Mouse (Mus musculus) hindbrain, embryonic 14.5 days (tissue): ENCODE data around the gene Gmds. TPM values are rescaled to one million over a fixed set of nuclear protein-coding genes. Genes with fewer than 3 reads are reported as not detected.

Experiments
- ATAC-seq: fragments of 200-750 bp; cut with Nextera tagmentation; 2 replicates; pipeline ENCODE4 v1.8.0; 2017; ENCODE audit warnings: moderate number of reproducible peaks, mild to moderate bottlenecking, moderate TSS enrichment, moderate library complexity; ENCODE audit not compliant: low FRiP score
- DNase-seq: peaks from one replicate; pipeline ENCODE4 v3.0.0-alpha.2; 2015; ENCODE audit warnings: low spot score
- H3K27ac ChIP-seq: fragments of 300-500 bp; sonication (generic); 2 replicates; pipeline ENCODE4 v1.5.1; 2014; ENCODE audit warnings: mild to moderate bottlenecking, moderate library complexity
- H3K27me3 ChIP-seq: fragments of 300-500 bp; sonication (generic); 2 replicates; pipeline ENCODE4 v1.6.1; 2014; ENCODE audit warnings: mild to moderate bottlenecking, low read length, mixed read lengths; ENCODE audit not compliant: control insufficient read depth, insufficient read depth
- H3K36me3 ChIP-seq: fragments of 300-500 bp; sonication (generic); replicated peaks from 2 replicates; pipeline ENCODE4 v1.6.1; 2014; ENCODE audit not compliant: control insufficient read depth, insufficient read depth
- H3K4me1 ChIP-seq: fragments of 300-500 bp; sonication (generic); replicated peaks from 2 replicates; pipeline ENCODE4 v1.6.1; 2014; ENCODE audit warnings: antibody characterized with exemption, low read length, mixed read lengths; ENCODE audit not compliant: control insufficient read depth, insufficient read depth
- H3K4me2 ChIP-seq: fragments of 300-500 bp; sonication (generic); replicated peaks from 2 replicates; pipeline ENCODE4 v1.6.1; 2014; ENCODE audit warnings: mild to moderate bottlenecking, moderate library complexity
- H3K4me3 ChIP-seq: fragments of 300-500 bp; sonication (generic); replicated peaks from 2 replicates; pipeline ENCODE4 v1.5.1; 2014; ENCODE audit warnings: mild to moderate bottlenecking, low read length
- H3K9ac ChIP-seq: fragments of 300-500 bp; sonication (generic); 2 replicates; pipeline ENCODE4 v1.6.1; 2014
- H3K9me3 ChIP-seq: fragments of 300-500 bp; sonication (generic); 2 replicates; pipeline ENCODE4 v1.6.1; 2016; ENCODE audit warnings: low read length; ENCODE audit not compliant: control insufficient read depth
- WGBS: fragments of 180-500 bp; shearing (Covaris S2); extraction: QIAGEN DNeasy Blood & Tissue Kit; methylation state at CpG from one replicate; pipeline ENCODE4 v1.1.7; 2014; 5-methylcytosine and 5-hydroxymethylcytosine counted together
- polyA plus RNA-seq: library from polyadenylated mRNA; unstranded; fragments of >200 nt; fragmentation: Nextera tagmentation; extraction: Ambion mirVana; gene quantifications from 2 replicates; pipeline ENCODE4 v1.2.1, GENCODE M21; 2014

Gene Gmds
- polyA plus RNA-seq, 1 experiment from 2014 or later = 39.8 TPM

DNA sequence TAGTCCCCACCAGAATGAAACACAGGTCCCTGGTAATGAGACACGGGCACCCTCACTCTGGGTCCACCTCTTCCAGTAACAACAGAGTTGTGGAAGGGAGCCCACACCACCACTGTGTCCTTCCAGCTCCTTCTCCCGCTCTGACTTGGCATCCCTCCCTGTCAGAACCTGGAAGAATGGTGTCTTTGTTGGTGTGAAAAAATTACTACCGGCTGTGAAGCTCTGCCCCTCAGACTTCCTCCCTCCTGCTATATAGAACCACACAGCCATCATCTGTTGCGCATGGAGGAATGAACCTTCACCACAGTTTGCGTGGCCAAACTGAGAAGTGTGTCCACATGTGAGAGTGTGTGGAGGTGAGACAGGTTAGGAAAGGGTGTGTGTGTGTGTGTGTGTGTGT lies 562.8 kb downstream of the Gmds start:
- Histone ChIP-seq H3K27ac (no peak overlapping the region), H3K9ac (no peak overlapping the region), H3K27me3 (no peaks in the 10 kb centered on the region), H3K4me2 (no peak overlapping the region), H3K9me3 (no peaks in the 10 kb centered on the region), H3K4me3 (no peak overlapping the region), H3K36me3 (no peaks in the 10 kb centered on the region), H3K4me1 (no peaks in the 10 kb centered on the region)
- DNase-seq (no peak), ATAC-seq (no peak)
- WGBS = 71% methylated on average over 5 of the region's 5 CpGs

DNA sequence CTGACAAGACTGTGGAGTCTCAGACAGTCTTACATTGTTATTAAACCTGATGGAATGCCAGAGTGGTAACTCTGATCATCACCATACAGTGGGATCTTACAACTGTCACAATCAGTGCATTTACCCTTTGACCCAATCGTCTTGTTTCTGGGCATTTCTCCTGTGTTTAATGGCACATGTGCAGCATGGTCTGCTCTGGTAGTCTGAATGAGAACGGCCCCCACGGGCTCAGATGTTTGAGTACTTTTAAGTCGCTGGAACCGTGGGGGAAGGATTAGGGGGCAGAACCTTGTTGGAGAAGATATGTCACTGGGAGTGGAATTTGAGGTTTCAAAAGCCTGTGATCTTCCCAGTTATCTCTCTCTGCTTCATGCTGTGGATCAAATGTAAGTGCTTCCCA lies 565.7 kb downstream of the Gmds start:
- 83% methylated on average over 5 of the region's 5 CpGs for WGBS
- H3K4me3 ChIP-seq = no peak overlapping the region
- no peak for ATAC-seq
- no peak overlapping the region for H3K9ac ChIP-seq
- DNase-seq = no peak
- no peak overlapping the region for H3K4me2 ChIP-seq
- H3K27ac ChIP-seq = no peak overlapping the region
- H3K36me3 ChIP-seq = no peaks in the 10 kb centered on the region
- no peaks in the 10 kb centered on the region for H3K27me3 ChIP-seq
- H3K9me3 ChIP-seq = no peaks in the 10 kb centered on the region
- no peaks in the 10 kb centered on the region for H3K4me1 ChIP-seq
